20 mouse cellular contexts compared by ENCODE assay signal in the genomic region with DNA sequence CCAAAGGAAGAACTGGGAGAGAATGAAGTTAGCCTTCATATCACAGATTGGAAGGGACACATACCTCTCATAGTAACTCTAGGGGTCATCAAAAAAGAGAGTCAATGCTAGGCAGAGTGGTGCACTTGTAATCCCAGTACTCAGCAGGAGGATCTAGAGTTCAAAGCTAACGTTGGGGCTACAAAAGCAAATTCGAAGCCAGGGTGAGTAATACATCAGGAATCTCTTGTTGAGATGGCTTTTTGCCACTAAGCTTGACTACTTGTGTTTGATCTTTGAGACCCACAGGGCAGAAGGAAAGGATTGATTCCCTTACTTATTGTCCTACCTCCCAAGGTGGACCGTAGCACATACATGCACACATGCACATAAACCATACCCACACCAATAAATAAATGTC. TPM values are rescaled to one million over a fixed set of nuclear protein-coding genes. Genes with fewer than 3 reads are reported as not detected.
DNase-seq lines count a peak whose midpoint lies in the region; ATAC-seq and TF ChIP-seq lines count a peak whose summit lies in the region.
"Had no signal": no experiment of that assay in that cellular context is flagged by ENCODE, and none has a peak within 500 bp of the region (broad histone marks: within the 10 kb centered on the region; RNA-seq: fewer than 3 reads in every experiment).

No protein-coding gene starts in this region.

- no peak for TF ChIP-seq EP300 in lung, postnatal 0 days (IDR thresholded peaks at IDR 0.05)

- no peaks in the 10 kb centered on the region for H3K9me3 ChIP-seq in lung, embryonic 15.5 days
- H3K9me3 ChIP-seq in lung, postnatal 0 days (ENCODE audit: low read length): no peaks in the 10 kb centered on the region
- H3K9me3 ChIP-seq: embryonic facial prominence, embryonic 10.5 days; embryonic facial prominence, embryonic 12.5 days; forebrain, embryonic 13.5 days; forebrain, embryonic 15.5 days had no signal

- no peak overlapping the region for H3K9ac ChIP-seq in lung, embryonic 15.5 days
- no peak overlapping the region for H3K9ac ChIP-seq in lung, postnatal 0 days (replicated peaks; ENCODE audit: low read depth)
- H3K9ac ChIP-seq: embryonic facial prominence, embryonic 12.5 days; forebrain, embryonic 13.5 days; forebrain, embryonic 15.5 days; forebrain, postnatal 0 days had no signal

- TF ChIP-seq POLR2A in lung, adult 2 months (IDR thresholded peaks at IDR 0.05; ENCODE audit: borderline replicate concordance, extremely low read depth, low read depth, low read length): no peak

- no peak for ATAC-seq in lung, embryonic 15.5 days (ENCODE audit: borderline replicate concordance, extremely low read depth, low FRiP score, low TSS enrichment)
- ATAC-seq in lung, postnatal 0 days: no peak
- ATAC-seq: forebrain, embryonic 13.5 days; forebrain, embryonic 15.5 days; forebrain, postnatal 0 days had no signal

- peaks cover 7% of the 10 kb centered on the region; the same call in 1 of the 2 replicates for H3K36me3 ChIP-seq in lung, embryonic 15.5 days
- H3K36me3 ChIP-seq in lung, postnatal 0 days (ENCODE audit: insufficient read depth, low read length): peaks cover 7% of the 10 kb centered on the region; the same call in 1 of the 2 replicates
- H3K36me3 ChIP-seq: forebrain, embryonic 15.5 days had no signal

- H3K27ac ChIP-seq in lung, embryonic 15.5 days: 0 out of 2 replicates have a peak overlapping the region, but pooled peaks have one; percentile 75
- peak overlapping the region; percentile 55 for H3K27ac ChIP-seq in lung, postnatal 0 days (ENCODE audit: low read length)
- H3K27ac ChIP-seq: embryonic facial prominence, embryonic 10.5 days; embryonic facial prominence, embryonic 12.5 days; forebrain, embryonic 13.5 days; forebrain, embryonic 15.5 days had no signal

- H3K4me2 ChIP-seq in lung, embryonic 15.5 days: no peak overlapping the region
- H3K4me2 ChIP-seq in lung, postnatal 0 days (replicated peaks; ENCODE audit: low read depth, low read length): no peak overlapping the region
- H3K4me2 ChIP-seq: embryonic facial prominence, embryonic 12.5 days; forebrain, embryonic 13.5 days; forebrain, embryonic 15.5 days had no signal

- H3K4me3 ChIP-seq in lung, embryonic 15.5 days: no peak overlapping the region
- H3K4me3 ChIP-seq in lung, postnatal 0 days (ENCODE audit: low read depth, low read length): no peak overlapping the region
- no peak overlapping the region for H3K4me3 ChIP-seq in lung, adult 2 months (replicated peaks; ENCODE audit: extremely low read depth, low read depth, low read length)
- H3K4me3 ChIP-seq: embryonic facial prominence, embryonic 10.5 days; embryonic facial prominence, embryonic 12.5 days; forebrain, embryonic 13.5 days; forebrain, embryonic 15.5 days had no signal

- 55% methylated on average over 3 of the region's 3 CpGs for WGBS in lung, embryonic 15.5 days
- 44% methylated on average over 3 of the region's 3 CpGs for WGBS in lung, postnatal 0 days
- 62% methylated on average over 3 of the region's 3 CpGs for WGBS in lung, adult 2 months

- DNase-seq in lung, postnatal 4 days: no peak
- peak; percentile 44 for DNase-seq in lung, postnatal 0 days (ENCODE audit: low spot score)
- no peak for DNase-seq in lung, adult 2 months
- peak; percentile 64 for DNase-seq in 3T3-L1 (ENCODE audit: low read depth, low spot score)
- peak; percentile 50 for DNase-seq in NIH3T3 (ENCODE audit: low read depth)
- no peak for DNase-seq in frontal cortex, postnatal 10 days (ENCODE audit: low spot score in 2 of 2)
- DNase-seq: adrenal gland, adult 2 months; adrenal gland, postnatal 10 days; adrenal gland, postnatal 25 days; cerebellum, adult 11-12 months; cerebellum, adult 2 months; cerebellum, adult 9-10 months; cerebellum, postnatal 10 days; cerebellum, postnatal 25 days; forebrain, postnatal 0 days had no signal

- no peaks in the 10 kb centered on the region for H3K27me3 ChIP-seq in lung, embryonic 15.5 days
- no peaks in the 10 kb centered on the region for H3K27me3 ChIP-seq in lung, postnatal 0 days (replicated peaks; ENCODE audit: insufficient read depth, low read length)
- H3K27me3 ChIP-seq: embryonic facial prominence, embryonic 12.5 days; forebrain, embryonic 13.5 days; forebrain, embryonic 15.5 days had no signal

- no peak for TF ChIP-seq CTCF in lung, postnatal 0 days (IDR thresholded peaks at IDR 0.05)
- no peak for TF ChIP-seq CTCF in lung, adult 2 months (IDR thresholded peaks at IDR 0.05; ENCODE audit: insufficient read depth, low read length)

- H3K4me1 ChIP-seq in lung, embryonic 15.5 days: peaks cover 46% of the 10 kb centered on the region
- peaks cover 8% of the 10 kb centered on the region for H3K4me1 ChIP-seq in lung, postnatal 0 days (ENCODE audit: insufficient read depth, low read depth, low read length)
- H3K4me1 ChIP-seq in lung, adult 2 months (ENCODE audit: control insufficient read depth, insufficient read depth, low read length): peaks cover 16% of the 10 kb centered on the region

RNA-seq across cellular contexts. Expression of a gene that starts 4.5 kb away (rescaled TPM):
- polyA plus RNA-seq in lung, embryonic 15.5 days (2015; fragmentation: Nextera tagmentation; extraction: Ambion mirVana): 24.6 and 24.8 TPM in 2 replicates
- polyA plus RNA-seq in lung, postnatal 0 days (2015; fragmentation: Nextera tagmentation; extraction: Ambion mirVana): 33.7 and 37.9 TPM in 2 replicates
- polyA plus RNA-seq in lung, adult 2 months (2012; rRNA removed): 14.3 and 22.8 TPM in 2 replicates

RNA-seq across cellular contexts. Expression of a gene that starts 25.7 kb away (rescaled TPM):
- 469 and 488 TPM in 2 replicates for polyA plus RNA-seq in lung, embryonic 15.5 days (2015; fragmentation: Nextera tagmentation; extraction: Ambion mirVana)
- 423 and 444 TPM in 2 replicates for polyA plus RNA-seq in lung, postnatal 0 days (2015; fragmentation: Nextera tagmentation; extraction: Ambion mirVana)
- polyA plus RNA-seq in lung, adult 2 months (2012; rRNA removed): 60.7 and 113 TPM in 2 replicates

RNA-seq across cellular contexts. Expression of a gene that starts 25.9 kb away (rescaled TPM):
- polyA plus RNA-seq in lung, embryonic 15.5 days (2015; fragmentation: Nextera tagmentation; extraction: Ambion mirVana): 70.9 and 71.5 TPM in 2 replicates
- 46.1 and 49.0 TPM in 2 replicates for polyA plus RNA-seq in lung, postnatal 0 days (2015; fragmentation: Nextera tagmentation; extraction: Ambion mirVana)
- polyA plus RNA-seq in lung, adult 2 months (2012; rRNA removed): 61.5 and 62.1 TPM in 2 replicates

RNA-seq across cellular contexts. Expression of a gene that starts 31.5 kb away (rescaled TPM):
- 8.9 and 10.2 TPM in 2 replicates for polyA plus RNA-seq in lung, embryonic 15.5 days (2015; fragmentation: Nextera tagmentation; extraction: Ambion mirVana)
- polyA plus RNA-seq in lung, postnatal 0 days (2015; fragmentation: Nextera tagmentation; extraction: Ambion mirVana): 12.1 and 13.4 TPM in 2 replicates
- 24.5 and 31.7 TPM in 2 replicates for polyA plus RNA-seq in lung, adult 2 months (2012; rRNA removed)

Comparison
In these comparisons a context has a peak if more than half of its experiments do, and no peak if none do; other contexts are left out.
1. DNase-seq: peak in lung, postnatal 0 days (single experiment), 3T3-L1 (single experiment) and NIH3T3 (single experiment); none in lung, postnatal 4 days (0 of 2), lung, adult 2 months (single experiment) and frontal cortex, postnatal 10 days (0 of 2).